Mouse (Mus musculus) embryo, embryonic 11.5 days (tissue): ENCODE measurements at regions not wholly inside any gene's neighbourhood (a gene's known extent, or its start where the extent isn't known, plus 50 kb on each side); places are given as distances from the start of the nearest gene placed in this dataset.

Experiments
- DNase-seq: peaks from one replicate; pipeline ENCODE4 v3.0.0-alpha.2; 2012; ENCODE audit warnings: low read depth, low spot score

DNA sequence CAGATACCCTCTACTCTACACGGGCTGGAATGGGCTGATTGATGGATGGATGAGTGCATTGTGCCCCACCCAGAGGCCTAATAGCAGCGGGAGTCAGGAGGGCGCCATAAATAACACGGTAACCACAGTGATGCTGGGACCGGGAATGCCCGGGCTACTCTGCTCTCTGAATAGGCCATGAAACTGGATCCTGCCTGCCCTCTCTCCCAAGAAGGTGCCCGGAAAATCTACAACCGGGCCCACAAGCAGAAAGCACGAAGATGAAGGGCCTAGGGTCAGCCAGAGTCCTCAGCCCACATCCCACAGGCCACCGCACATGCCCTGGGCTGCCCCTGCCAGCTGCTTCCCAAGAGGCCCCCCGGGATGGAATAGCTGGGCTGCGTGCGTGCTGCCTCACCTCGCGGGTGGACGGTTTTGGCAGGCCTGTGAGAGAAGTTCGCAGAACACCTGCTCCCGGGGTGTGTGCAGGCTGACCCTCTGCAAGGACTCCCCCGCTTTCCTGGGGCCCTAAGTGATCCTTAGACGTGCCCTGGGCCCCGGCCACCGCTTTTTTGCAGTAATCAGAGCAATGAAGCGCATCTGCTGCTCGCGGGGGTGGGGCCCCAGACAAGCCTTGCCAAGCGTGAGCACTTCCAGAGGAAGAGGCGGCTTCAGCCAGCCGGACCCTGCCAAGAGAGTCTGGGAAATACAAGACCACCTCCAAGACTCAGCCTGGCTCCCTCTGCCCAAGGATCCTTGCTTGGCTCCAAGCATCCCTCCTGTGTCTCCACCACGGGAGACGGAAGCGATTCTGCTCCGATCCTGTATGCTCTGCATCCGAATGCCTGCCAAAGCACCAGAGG lies 106.7 kb upstream of the Tbx3 start:
- DNase-seq, result peak; percentile 45

DNA sequence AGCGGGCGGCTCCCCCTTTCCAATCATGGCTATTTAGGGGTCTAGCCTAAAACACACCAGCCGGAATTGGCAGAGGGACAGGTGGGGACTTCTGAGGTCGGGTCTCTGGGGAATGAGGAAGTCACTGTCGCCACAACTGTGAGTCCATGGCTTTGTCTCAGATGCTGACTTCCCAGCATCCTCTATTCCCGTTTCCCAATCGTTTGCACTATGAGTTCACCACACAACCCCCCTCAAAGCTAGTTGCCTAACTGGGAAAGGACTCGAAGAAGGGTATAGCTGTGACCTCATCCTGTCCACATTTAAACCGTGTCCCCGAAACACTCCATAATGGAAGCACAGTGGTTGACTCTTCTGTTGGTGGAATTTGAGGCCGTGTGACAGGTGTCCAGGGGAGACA lies 102.8 kb upstream of the Tbx3 start:
- no peak for DNase-seq

- no peak for DNase-seq
These were observed 100.4 kb upstream of the Tbx3 start for GRCm38 (mm10) chr5:119570054-119570453.

GRCm38 (mm10) chr5:119571644-119572043 lies 98.8 kb upstream of the Tbx3 start:
- no peak for DNase-seq

DNA sequence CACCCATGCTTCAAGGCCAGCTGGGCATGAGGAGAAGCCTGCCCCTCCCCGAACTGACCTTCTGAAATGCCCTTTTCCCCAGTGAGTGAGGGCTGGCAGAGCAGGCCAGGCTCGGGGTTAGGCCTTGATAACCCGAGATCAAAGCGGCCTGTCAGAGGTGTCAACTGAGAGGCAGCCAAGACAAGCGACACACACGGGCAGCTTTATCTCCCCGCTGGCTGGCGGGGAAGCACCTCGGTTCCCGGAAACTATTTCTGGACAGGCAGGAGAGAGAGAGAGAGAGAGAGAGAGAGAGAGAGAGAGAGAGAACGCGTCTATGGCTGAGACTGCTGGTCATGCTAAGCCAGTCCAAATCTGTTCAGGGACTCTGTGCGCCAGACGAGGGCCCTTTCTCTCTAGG lies 95.3 kb upstream of the Tbx3 start:
- no peak for DNase-seq

DNA sequence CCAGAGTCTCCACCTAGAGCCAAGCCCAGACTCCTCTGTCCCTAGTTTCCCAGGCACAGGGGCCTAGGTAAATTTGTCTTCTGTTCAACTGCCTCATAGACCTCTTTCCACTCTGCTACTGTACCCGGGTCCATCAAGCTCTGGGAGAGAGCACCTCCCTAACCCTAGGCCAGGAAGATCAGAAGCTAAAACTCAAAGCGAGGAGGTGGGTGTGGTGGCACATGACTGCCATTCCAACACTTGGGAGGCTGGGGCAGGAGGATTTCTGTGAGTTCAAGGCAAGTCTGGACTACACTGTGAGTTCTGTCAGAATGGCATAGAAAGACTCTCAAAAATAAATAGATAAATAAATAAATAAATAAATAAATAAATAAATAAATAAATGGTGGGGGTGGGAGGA lies 91.2 kb upstream of the Tbx3 start:
- no peak for DNase-seq

GRCm38 (mm10) chr5:119579806-119580205 lies 90.7 kb upstream of the Tbx3 start:
- no peak for DNase-seq

GRCm38 (mm10) chr5:119580395-119580794 lies 90.1 kb upstream of the Tbx3 start:
- DNase-seq, result no peak

- DNase-seq, result no peak
These were observed 89.7 kb upstream of the Tbx3 start for GRCm38 (mm10) chr5:119580798-119581197.

- no peak for DNase-seq
These were observed 86.1 kb upstream of the Tbx3 start for GRCm38 (mm10) chr5:119584389-119584788.

- no peak for DNase-seq
These were observed 85.6 kb upstream of the Tbx3 start for GRCm38 (mm10) chr5:119584914-119585313.

DNA sequence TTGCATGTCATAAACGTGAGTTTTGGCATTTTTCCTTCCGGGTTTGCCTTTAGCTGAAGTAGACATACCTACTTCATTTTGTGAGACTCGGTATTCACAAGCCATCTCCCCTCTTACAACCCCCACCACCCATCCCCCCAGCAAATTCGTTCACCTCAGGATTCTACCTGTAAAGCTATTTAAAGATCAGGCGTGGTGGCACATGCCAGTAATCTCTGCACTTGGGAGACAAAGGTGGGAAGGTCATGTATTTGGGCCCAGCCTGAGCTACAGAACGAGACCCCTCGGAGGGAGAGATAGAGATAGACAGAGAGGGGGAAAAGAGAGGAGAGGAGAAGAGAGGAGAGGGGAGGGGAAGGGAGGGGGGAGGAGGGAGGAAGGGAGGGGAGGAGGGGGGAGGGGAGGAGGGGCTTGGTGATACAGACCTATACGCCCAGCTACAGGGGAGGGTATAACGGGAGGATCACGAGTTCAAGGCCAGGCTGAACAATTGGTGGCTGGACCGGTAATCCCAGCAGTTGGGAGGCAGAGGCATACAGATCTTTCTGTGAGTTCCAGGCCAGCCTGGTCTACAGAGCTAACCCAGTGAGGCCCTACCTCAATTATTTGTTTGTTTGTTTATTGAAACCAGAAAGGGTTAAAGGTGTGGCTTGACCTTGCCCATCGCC lies 83.9 kb upstream of the Tbx3 start:
- DNase-seq, result no peak

DNA sequence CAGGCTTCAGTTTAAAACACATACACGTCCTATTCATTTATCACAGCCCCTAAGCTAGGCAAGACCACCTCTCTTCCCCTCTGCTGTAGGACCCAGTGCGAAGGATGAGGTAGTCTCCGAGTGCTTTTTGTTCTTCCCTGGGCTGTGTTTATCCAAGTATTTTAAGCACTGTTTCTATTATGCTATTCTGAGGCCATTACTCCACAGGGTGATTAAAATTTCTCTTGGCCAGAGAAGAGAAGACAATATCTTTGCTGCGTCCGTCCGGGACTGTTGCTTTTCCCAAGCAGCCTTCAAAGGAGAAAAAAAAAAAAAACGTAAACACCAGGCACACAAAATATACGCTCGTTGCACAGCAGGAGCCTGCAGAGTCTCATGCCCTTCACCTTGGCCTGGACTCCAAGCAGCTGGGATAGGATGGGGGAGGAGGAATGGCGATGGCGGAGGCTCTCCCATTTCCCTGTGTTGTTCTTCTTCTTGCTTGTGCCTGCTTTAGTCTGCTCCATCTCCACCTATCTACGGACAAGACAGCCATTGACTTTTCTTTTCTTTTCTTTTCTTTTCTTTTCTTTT lies 83.1 kb upstream of the Tbx3 start:
- no peak for DNase-seq

DNA sequence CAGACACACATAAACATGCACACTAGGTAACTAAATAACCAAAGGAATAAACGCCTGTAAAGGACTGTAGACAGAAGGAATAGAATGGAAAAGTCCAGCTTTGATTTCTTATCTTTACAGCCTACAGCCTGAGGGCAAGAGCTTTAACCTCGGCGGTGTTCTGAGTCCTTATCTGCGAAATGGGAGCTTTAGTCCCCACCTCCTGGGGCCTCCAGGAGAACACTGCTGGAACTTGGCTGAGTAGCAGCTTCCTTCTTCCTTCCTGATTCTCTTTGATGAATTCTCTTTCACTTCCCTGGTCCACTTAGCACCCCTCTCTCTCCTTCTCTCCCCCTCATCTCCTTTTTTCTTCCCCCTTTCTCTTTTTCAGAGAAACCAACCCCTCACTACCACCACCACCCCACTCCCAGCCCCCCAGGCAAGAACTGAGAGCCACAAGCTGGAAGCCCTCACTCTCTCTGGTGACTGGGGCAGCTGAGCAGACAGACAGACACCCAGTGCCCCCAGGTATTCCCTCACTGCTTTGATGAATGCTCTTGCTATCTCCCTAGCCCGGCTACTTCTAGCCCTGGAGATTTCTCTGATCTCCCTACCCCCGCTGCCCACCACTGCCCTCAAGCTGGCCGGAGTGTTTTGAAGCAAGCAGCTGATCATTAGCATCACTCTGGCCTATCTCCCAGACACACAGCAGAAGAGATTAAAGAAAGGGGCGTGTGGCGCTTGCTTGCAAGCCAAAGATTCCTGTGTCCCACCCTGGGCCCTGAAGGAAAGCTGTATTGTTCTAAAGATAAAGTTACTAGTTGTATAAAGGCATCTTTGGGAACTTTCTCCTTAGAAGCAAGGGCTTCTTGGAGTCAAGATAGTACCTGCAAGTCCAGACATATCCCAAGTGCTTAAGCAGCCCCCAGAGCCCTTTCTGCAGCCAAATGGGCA lies 81.9 kb upstream of the Tbx3 start:
- no peak for DNase-seq

DNA sequence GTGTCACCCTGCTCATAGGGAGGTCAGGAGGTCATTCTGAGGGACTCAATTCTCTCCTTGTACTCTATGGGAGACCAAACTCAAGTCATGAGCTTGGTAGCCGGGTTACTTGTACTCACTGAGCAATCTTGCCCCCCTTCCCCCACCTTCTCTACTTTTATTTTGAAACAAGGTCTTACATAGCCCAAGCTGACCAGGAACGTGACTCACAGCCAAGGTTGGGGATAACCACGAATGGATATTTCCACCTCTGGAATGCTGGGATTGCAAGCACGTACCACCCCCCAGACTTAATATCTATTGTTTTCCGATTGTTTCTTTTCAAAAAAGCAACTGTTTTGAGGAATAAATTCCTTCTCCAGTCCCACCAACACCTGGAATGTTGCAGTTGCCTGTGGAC lies 79.2 kb upstream of the Tbx3 start:
- no peak for DNase-seq

GRCm38 (mm10) chr5:119592891-119593290 lies 77.6 kb upstream of the Tbx3 start:
- DNase-seq, result no peak

DNA sequence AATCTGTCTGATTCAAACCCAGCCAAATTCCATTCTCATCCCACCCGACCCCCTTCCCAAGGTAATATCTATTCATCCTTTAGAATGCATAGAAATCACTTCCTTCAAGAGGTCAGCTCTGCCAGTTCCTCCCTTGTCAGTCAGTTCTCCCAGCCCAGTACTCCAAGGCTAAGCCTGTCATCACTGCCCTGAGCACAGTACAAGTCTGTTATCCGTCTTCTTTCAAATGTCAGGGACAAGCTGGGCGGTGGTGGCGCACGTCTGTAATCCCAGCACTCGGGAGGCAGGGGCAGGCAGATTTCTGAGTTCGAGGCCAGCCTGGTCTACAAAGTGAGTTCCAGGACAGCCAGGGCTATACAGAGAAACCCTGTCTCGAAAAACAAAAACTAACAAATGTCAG lies 75.9 kb upstream of the Tbx3 start:
- DNase-seq, result no peak

DNA sequence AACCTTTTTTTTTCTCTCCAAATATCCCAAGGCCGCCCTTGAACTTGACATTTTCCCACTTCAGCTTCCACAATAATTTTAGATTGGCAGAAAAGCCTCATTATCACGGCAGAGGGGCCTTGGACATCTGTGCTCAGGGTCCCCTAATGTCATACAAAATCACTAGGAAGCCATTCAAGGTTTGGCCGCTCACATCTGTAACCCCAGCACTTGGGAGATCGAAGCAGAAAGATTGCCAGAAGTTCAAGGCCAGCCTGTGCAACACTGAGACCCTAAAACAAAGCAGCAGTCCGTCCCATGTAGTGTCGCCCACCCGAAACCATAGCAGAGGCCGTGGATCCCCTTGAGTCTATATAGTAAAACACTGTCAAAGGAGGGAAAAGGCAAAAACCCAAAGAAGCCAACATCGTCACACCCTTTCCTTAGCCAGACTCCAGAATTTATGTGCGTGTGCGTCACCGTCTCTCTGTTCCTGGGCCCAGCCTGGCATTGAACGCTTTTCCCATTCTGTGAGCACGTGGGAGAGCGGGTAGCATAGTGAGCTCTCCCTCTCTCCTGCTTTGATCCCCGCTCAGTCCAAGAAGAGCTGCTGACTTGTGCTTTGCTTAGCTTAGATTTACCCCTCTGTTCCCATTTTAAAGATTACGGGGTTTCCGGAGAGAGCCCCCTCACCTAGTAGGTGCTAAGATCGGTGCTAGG lies 74.0 kb upstream of the Tbx3 start:
- no peak for DNase-seq

DNA sequence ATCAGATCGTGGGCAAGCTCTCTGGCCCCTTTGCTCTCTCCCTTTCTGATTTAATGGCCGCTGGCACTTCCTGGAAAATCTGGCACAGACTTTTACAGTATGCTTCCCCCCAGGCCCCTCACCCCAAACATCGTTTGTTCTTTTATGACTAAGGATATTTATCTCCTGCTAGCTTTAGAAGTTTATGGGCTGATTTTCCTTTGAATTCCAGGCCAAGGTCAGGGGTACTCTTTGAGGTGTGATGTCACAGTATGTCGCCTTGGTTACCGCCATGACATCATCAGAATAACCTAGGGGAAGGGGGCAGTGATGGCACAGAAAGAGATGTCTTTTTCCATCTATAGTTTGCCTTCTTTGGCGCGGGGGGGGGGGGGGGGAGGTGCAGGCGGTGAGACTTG lies 73.5 kb upstream of the Tbx3 start:
- DNase-seq, result no peak

DNA sequence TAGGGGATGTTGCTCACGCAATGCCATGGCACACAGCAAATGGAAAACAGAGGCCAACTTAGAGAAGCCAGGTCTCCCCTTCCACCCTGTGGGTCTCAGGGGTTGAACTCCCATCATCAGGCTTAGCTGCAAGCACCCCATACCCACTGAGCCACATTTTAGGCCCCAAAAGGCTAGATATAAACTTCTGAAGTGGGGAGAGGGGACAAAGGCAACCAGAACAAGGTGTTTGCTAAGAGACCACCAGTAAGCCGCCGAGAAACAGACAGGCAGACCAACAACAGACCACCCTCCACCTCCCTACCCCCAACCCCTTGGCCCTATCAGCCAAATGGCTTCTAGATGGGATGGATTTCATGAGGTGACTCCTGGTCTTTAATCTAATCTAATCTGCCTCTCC lies 72.9 kb upstream of the Tbx3 start:
- DNase-seq, result no peak

GRCm38 (mm10) chr5:119598166-119598565 lies 72.3 kb upstream of the Tbx3 start:
- no peak for DNase-seq
